Mouse (Mus musculus) brown adipose tissue, adult 24 weeks (tissue): ENCODE results near the gene Hrh2. TPM values are rescaled to one million over a fixed set of nuclear protein-coding genes. Genes with fewer than 3 reads are reported as not detected.

ENCODE experiments used
- H3K27ac ChIP-seq: fragments of 200-500 bp; replicated peaks from 2 replicates; pipeline ENCODE4 v1.5.1; 2012; ENCODE audit warnings: low read depth, mild to moderate bottlenecking, low read length
- H3K4me1 ChIP-seq: fragments of 200-500 bp; 2 replicates; pipeline ENCODE4 v1.6.1; 2012; ENCODE audit warnings: low read length, mixed read lengths; ENCODE audit not compliant: control insufficient read depth, insufficient read depth, insufficient read length
- H3K4me3 ChIP-seq: fragments of 200-500 bp; 2 replicates; pipeline ENCODE4 v1.5.1; 2012; ENCODE audit warnings: low read depth, mild to moderate bottlenecking, low read length, moderate library complexity; ENCODE audit not compliant: insufficient read depth
- polyA plus RNA-seq: library from polyadenylated mRNA; stranded (reverse); fragments of >200 nt; gene quantifications from 2 replicates; pipeline ENCODE4 v1.2.4, GENCODE M21; 2012; ENCODE audit not compliant: missing spikeins, insufficient read depth, insufficient read length

Gene Hrh2
- polyA plus RNA-seq, 1 experiment = 0.87 TPM

DNA sequence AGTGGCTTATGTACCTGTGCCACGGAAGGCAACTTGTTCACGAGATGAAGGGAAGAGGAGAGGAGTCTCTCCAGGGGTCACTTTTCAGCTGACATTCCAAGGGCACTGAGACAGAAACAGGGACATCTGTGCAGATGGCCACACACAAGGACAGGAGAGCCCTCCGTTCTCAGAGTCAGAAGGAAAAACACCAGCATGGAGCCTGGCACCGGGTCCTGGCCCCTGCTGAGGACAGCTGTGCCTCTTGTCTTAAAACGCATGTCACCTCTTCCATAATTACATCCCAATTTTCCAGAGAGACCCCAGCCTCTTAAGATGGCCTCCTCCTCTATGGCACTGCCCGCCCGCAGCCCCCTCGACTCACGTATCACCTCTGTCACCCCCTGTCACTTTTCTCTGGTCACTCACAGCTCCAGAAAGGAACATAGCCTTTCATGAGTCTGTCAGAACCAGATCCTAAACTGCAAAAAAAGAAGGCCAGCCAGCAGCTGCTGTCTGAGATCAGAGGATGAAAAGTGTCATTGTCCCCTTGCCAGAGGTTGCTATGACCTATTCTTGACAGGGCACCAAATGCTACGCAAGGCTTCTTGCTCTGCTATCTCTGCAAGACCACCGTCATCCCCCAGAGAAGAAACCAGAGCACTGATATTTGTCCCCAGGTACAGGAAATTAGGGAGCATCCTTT is 59.8 kb downstream of the Hrh2 start:
- Histone ChIP-seq H3K27ac (no peak overlapping the region), H3K4me1 (no peaks in the 10 kb centered on the region; the same call in 1 of the 2 replicates), H3K4me3 (no peak overlapping the region)

DNA sequence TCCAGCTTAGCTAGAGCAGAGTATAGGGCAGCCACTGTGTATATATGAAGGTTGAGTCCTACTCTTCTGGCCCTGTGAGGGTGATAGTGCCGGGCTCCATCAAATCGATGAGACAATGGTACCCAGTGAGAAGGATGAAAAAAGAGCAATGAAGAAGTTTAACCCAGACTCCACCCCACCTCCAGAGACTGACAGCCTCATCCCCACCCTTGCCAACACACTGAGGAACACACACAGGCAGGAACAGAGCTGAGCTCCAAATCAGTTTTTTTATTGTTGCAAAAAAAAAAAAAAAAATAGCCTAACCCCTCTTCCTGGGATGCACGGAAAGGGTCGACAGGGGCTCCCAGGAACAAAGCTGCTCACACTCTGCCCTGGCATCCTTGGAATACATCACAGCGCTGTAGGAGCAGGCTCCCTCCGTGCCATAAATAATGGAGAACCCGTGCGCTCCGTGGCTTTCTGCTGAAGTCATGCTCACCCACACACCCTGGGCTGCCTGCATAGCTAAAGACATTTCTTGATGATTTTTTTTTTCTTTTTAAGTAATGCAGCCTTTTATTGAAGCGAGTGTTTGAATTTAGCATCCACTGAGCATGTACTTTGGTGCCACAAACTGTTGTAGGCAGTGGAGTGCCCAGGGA is 65.8 kb downstream of the Hrh2 start:
- H3K4me1 ChIP-seq = no peaks in the 10 kb centered on the region
- no peak overlapping the region for H3K4me3 ChIP-seq
- H3K27ac ChIP-seq = no peak overlapping the region

- Histone ChIP-seq H3K4me3 (no peak overlapping the region), H3K27ac (no peak overlapping the region), H3K4me1 (no peaks in the 10 kb centered on the region)
Observed at GRCm38 (mm10) chr13:54258231-54258743, 66.4 kb downstream of the Hrh2 start.

DNA sequence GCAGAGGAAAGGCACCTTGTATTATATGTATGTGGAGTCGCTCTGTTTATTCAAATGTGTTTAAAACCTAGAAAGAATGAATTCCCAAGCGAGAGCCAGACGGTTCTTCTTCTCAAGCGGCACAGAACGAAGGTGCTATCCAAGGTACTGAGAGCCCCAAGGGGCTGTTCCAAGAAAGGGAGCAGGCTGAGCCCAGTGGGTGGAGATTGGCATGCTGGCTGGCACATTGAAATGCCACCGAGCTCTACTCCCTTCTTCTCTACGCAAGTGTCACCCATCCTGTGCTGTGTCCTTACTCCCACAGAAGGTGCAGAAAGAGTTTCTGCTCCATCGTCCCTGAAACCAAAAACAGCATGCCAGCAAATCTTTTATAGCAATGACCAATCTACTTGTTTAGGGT is 68.4 kb downstream of the Hrh2 start:
- H3K4me1 ChIP-seq = no peaks in the 10 kb centered on the region
- no peak overlapping the region for H3K4me3 ChIP-seq
- no peak overlapping the region for H3K27ac ChIP-seq

DNA sequence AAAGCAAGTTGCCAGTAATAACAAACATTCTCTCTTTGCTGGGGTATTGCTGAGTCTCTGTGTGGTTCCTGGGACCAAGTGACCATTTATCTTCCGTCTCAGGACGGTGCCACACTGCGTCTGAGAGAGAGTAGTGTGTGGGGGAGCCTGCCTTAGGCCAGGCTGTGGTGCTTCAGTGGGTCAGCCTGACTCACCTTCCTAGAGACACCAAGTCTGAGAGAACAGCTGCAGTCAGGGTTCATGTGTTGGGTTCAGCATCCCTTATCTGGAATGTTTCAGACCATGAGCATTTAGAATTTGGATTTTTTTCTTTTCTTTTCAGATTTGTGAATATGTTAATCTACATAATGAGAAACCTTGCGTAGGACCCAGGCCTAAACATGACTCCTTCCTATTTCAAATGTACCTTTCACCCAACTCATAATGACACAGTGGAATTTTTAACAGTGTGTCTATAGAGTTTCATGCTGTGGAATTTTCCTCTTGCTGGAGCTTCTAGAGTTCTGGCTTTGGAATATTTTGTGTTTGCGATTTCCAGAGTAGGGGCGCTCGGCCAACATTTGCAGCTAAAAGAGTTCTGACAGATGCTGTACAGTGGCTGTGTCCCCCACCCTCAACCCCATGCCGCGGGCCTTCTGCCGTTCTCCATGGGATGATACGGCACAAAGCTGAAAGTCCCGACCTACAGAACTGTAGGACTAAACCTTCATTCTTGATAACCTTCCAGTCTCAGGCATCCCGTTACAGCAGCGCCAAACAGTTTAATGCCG is 71.0 kb downstream of the Hrh2 start:
- Histone ChIP-seq H3K4me3 (no peak overlapping the region), H3K4me1 (no peaks in the 10 kb centered on the region), H3K27ac (no peak overlapping the region)

- H3K4me1 ChIP-seq = no peaks in the 10 kb centered on the region
- no peak overlapping the region for H3K4me3 ChIP-seq
- no peak overlapping the region for H3K27ac ChIP-seq
Observed at GRCm38 (mm10) chr13:54263641-54264040, 71.7 kb downstream of the Hrh2 start.

- no peak overlapping the region for H3K4me3 ChIP-seq
- H3K4me1 ChIP-seq = no peaks in the 10 kb centered on the region
Observed at GRCm38 (mm10) chr13:54266472-54266871, 74.5 kb downstream of the Hrh2 start.

GRCm38 (mm10) chr13:54269087-54269486 is 77.2 kb downstream of the Hrh2 start:
- Histone ChIP-seq H3K4me3 (no peak overlapping the region), H3K4me1 (no peaks in the 10 kb centered on the region), H3K27ac (no peak overlapping the region)

More at GRCm38 (mm10) chr13:54266472-54266871, 74.5 kb downstream of the Hrh2 start:
- H3K27ac ChIP-seq = no peak overlapping the region

GRCm38 (mm10) chr13:54269628-54270027 is 77.7 kb downstream of the Hrh2 start:
- H3K4me1 ChIP-seq = no peaks in the 10 kb centered on the region
- H3K4me3 ChIP-seq = no peak overlapping the region
- H3K27ac ChIP-seq = no peak overlapping the region

GRCm38 (mm10) chr13:54272076-54272475 is 80.1 kb downstream of the Hrh2 start:
- H3K4me1 ChIP-seq = no peaks in the 10 kb centered on the region
- H3K4me3 ChIP-seq = no peak overlapping the region
- H3K27ac ChIP-seq = no peak overlapping the region

- H3K4me3 ChIP-seq = no peak overlapping the region
Observed at GRCm38 (mm10) chr13:54277406-54277805, 85.5 kb downstream of the Hrh2 start.

DNA sequence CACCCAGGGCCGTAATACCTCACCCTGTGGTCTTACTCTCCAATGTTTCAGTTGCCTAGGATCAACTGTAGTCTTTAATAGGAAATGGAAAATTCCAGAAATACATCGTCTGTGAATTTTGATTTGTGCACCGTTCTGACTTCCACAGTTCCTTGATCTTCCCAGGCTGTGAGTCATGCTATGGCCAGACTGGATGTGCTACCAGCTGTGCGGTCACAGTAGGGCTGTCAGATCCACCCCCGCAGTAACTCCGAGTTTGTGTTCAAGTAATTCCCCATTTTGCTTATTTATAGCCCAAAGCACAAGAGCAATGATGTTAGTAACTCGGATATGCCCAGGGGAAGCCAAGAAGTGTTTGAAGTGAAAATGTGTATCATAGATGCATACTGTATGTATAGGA is 88.4 kb downstream of the Hrh2 start:
- no peaks in the 10 kb centered on the region for H3K4me1 ChIP-seq
- H3K27ac ChIP-seq = no peak overlapping the region
- H3K4me3 ChIP-seq = no peak overlapping the region

More at GRCm38 (mm10) chr13:54277406-54277805, 85.5 kb downstream of the Hrh2 start:
- Histone ChIP-seq H3K27ac (no peak overlapping the region), H3K4me1 (no peaks in the 10 kb centered on the region)

DNA sequence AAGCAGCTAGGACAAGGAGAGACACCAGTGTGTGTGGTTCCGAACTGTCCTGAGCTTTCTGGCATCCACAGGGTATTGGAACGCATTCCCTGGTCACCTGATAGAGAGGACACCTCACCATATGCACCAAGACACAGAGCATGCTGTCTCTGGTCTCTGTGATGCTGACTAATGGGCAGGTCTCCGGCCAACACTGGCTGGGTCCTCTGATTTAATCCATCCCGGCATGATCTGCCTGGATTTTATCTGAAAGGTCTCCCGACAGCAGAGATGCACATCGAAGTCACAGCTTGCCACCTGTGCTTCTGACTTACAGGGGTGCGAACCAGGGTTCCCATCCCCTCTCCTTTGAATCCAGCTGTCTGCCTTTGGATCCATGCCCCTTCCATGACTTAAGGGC is 89.2 kb downstream of the Hrh2 start:
- Histone ChIP-seq H3K27ac (no peak overlapping the region), H3K4me3 (no peak overlapping the region), H3K4me1 (no peaks in the 10 kb centered on the region)

- no peak overlapping the region for H3K27ac ChIP-seq
- H3K4me3 ChIP-seq = no peak overlapping the region
- H3K4me1 ChIP-seq = no peaks in the 10 kb centered on the region
Observed at GRCm38 (mm10) chr13:54281623-54282022, 89.7 kb downstream of the Hrh2 start.

- Histone ChIP-seq H3K4me3 (no peak overlapping the region), H3K4me1 (no peaks in the 10 kb centered on the region), H3K27ac (no peak overlapping the region)
Observed at GRCm38 (mm10) chr13:54282149-54282860, 90.4 kb downstream of the Hrh2 start.
